Mouse (Mus musculus): ENCODE data around the gene Hhex. TPM values are rescaled to one million over a fixed set of nuclear protein-coding genes. Genes with fewer than 3 reads are reported as not detected.

The Hhex gene
- polyA plus RNA-seq, 1 experiment from 2014 or later: 38.0 TPM

- Histone ChIP-seq H3K4me2 (peak overlapping the region; percentile 84), H3K27ac (peak overlapping the region; percentile 92), H3K4me1 (peaks cover 19% of the 10 kb centered on the region), H3K27me3 (peaks cover 90% of the 10 kb centered on the region), H3K9me3 (no peaks in the 10 kb centered on the region), H3K36me3 (no peaks in the 10 kb centered on the region), H3K4me3 (peak overlapping the region; percentile 62), H3K9ac (peak overlapping the region; percentile 61)
- peak; percentile 71 for ATAC-seq (ENCODE audit: borderline replicate concordance, extremely low read depth, low FRiP score, low TSS enrichment)
- WGBS: under 1% methylated on average over 77 of the region's 77 CpGs
Observed at GRCm38 (mm10) chr19:37435041-37435852, 637 bp downstream of the Hhex start.

DNA sequence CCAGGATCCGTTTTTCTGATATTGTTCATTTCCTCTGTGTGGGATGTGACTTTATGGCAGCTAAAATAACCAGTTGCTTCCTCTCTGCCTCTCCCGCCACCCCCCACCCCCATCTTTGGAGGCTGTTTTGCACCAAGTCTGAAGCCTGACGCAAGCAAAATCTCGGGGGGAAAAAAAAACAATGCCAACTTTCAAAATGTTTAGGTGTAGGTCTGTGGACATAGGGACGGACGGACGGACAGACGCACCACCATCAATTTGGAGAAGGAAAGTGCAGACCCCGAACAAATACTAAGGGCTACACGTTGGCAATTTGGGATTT lies 1.2 kb downstream of the Hhex start:
- no peaks in the 10 kb centered on the region for H3K9me3 ChIP-seq
- no peak for ATAC-seq (ENCODE audit: borderline replicate concordance, extremely low read depth, low FRiP score, low TSS enrichment)
- peaks cover 19% of the 10 kb centered on the region for H3K4me1 ChIP-seq
- H3K27ac ChIP-seq: peak overlapping the region; percentile 66; the same call in 1 of the 2 replicates
- peak overlapping the region; percentile 62 for H3K4me3 ChIP-seq
- peak overlapping the region; percentile 84 for H3K4me2 ChIP-seq
- peaks cover 88% of the 10 kb centered on the region for H3K27me3 ChIP-seq
- H3K9ac ChIP-seq: no peak overlapping the region
- WGBS: 5% methylated on average over 10 of the region's 10 CpGs
- H3K36me3 ChIP-seq: no peaks in the 10 kb centered on the region

DNA sequence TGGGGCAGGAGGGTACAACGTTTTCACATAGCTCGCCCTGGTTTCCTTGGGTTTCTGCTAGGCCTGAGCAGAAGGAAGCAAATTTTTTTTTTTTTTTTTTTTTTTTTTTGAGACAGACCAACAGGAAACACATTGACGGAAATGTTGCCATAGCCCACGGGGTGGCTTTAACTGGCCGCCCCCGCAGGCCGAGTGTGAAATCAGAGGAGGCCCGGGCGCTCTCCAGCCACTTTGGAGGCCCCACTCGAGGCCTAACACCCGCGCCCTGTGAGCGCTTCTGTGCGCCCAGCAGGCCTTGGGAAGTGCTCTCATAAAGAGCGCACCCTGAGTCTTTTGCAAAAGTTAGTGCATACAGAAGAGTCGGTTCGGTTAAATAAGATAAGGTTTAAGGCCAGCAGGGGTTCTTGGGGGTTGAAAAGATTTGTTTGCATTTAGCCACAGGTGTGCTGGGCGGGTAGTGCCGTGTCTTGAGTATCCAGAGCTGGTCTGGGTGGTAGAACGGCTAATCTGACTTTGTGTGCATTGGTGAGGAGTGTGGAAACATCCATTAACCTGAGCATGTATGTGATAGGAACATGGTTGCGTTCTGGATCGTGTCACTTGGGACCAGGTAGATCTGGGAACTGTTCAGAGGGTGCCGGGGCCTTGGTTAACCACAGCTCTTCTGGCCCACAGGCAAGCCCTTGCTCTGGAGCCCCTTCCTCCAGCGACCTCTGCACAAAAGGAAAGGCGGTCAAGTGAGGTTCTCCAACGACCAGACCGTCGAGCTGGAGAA lies 2.1 kb downstream of the Hhex start:
- H3K36me3 ChIP-seq: no peaks in the 10 kb centered on the region
- no peak overlapping the region for H3K9ac ChIP-seq
- no peaks in the 10 kb centered on the region for H3K9me3 ChIP-seq
- no peak for ATAC-seq (ENCODE audit: borderline replicate concordance, extremely low read depth, low FRiP score, low TSS enrichment)
- peak overlapping the region; percentile 66; the same call in 1 of the 2 replicates for H3K27ac ChIP-seq
- H3K27me3 ChIP-seq: peaks cover 79% of the 10 kb centered on the region
- peak overlapping the region; percentile 62 for H3K4me3 ChIP-seq
- peak overlapping the region; percentile 84 for H3K4me2 ChIP-seq
- WGBS: 11% methylated on average over 28 of the region's 28 CpGs
- H3K4me1 ChIP-seq: peaks cover 19% of the 10 kb centered on the region

- Histone ChIP-seq H3K4me2 (peak overlapping the region; percentile 84), H3K9ac (no peak overlapping the region), H3K9me3 (no peaks in the 10 kb centered on the region), H3K4me3 (peak overlapping the region; percentile 62), H3K27ac (no peak overlapping the region), H3K36me3 (no peaks in the 10 kb centered on the region), H3K27me3 (peaks cover 73% of the 10 kb centered on the region), H3K4me1 (peaks cover 19% of the 10 kb centered on the region)
- 12% methylated on average over 14 of the region's 14 CpGs for WGBS
- ATAC-seq (ENCODE audit: borderline replicate concordance, extremely low read depth, low FRiP score, low TSS enrichment): no peak
Observed at GRCm38 (mm10) chr19:37437289-37437606, 2.6 kb downstream of the Hhex start.

DNA sequence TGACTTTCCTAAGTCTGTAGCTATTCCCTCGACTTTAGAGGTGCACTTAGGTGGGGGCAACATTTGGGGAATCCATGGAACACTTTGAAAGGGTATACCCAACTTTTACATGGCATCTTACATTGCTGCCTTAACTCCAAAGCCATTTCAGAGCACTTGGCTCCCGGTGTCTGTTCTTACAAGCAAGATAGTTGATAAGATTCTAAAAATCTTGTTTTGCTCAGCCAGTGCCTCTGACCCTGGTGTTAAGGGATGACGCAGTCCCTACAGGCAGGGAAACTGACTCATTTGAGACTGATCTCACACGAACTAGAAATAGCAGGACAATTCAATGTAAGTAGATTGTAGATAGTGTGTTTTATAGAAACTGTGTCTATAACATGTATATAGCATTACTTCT lies 5.6 kb downstream of the Hhex start:
- 0 out of 2 replicates have a peak, but pooled peaks cover 3% of the 10 kb centered on the region for H3K4me1 ChIP-seq
- peaks cover 44% of the 10 kb centered on the region for H3K27me3 ChIP-seq
- no peak for ATAC-seq (ENCODE audit: borderline replicate concordance, extremely low read depth, low FRiP score, low TSS enrichment)
- H3K27ac ChIP-seq: no peak overlapping the region
- no peaks in the 10 kb centered on the region for H3K9me3 ChIP-seq
- 73% methylated on average over 4 of the region's 4 CpGs for WGBS
- no peak overlapping the region for H3K9ac ChIP-seq
- H3K4me3 ChIP-seq: no peak overlapping the region
- H3K36me3 ChIP-seq: no peaks in the 10 kb centered on the region
- no peak overlapping the region for H3K4me2 ChIP-seq

DNA sequence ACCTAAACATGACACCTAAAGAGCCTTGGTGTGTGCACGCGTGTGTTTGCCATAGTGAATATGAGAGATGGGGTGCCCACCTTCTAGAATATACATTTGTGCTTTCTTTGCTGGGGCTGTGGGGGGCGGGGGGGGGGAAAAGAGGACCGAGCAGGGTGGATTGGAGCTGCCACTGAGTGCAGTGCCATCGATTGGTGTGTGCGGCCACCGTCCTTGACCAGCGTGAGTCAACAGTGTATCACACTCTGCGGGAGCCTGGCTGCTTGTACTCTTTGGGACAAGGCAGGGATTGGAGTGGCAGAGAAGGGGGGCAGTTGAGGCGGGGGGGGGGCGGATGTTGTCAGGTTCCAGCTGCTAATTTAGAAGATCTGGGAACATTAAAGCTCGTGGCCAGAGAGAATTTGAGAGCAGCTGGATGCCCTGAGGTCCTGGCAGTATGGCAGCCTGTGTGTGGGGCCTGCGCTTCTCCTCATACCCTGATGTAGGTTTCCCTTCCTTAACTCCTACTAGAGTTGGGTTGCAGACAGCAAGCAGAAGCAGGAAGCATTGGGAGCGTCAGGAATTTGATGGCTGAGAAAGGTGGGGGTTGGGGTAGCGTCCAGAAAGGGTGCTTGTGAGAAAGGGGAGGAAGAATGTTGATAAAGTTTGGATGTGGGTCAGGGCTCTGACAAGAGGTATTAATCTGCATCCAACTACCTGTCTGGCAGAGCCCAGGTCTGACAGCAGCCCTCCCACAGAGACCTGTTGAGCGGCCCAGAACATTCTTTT lies 6.3 kb downstream of the Hhex start:
- WGBS: 58% methylated on average over 16 of the region's 16 CpGs
- Histone ChIP-seq H3K36me3 (no peaks in the 10 kb centered on the region), H3K4me1 (no peaks in the 10 kb centered on the region), H3K4me3 (no peak overlapping the region), H3K4me2 (no peak overlapping the region), H3K27ac (no peak overlapping the region), H3K27me3 (peaks cover 37% of the 10 kb centered on the region), H3K9ac (no peak overlapping the region), H3K9me3 (no peaks in the 10 kb centered on the region)
- ATAC-seq (ENCODE audit: borderline replicate concordance, extremely low read depth, low FRiP score, low TSS enrichment): no peak

DNA sequence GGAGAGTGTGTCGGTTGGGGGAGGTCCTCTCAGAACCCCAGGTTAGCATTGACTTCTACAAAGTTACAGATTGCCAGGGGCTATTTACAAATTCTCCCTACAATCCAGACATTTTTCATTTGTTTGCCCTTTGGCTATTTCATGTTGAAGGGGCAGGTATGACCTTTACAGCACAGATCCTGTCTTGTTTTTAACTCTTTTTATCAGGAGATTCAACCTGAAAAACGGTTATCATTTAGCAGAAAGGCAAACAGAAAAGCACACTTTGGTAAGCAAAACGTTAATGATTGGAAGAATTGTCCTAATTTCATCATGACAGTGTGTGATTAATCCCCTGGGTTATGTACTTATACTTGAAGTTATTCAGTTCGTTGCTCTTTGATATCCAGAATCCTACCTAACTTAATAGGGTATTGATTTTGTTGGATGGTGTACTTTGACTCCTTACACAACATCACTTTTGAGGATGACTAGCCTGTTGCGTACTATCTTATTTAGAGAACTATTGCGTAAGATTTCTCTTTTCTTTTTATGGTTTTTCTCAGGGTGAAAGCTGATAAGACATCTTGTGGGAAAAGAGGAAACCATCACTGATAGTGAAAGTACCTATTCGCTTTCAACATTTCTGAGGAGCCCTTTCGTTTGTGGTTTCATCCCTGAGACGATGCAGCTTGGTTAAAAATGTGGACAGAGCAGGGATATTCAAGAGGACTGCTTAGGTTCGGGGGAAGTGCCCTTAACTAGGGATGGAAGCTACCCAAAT lies 8.1 kb downstream of the Hhex start:
- Histone ChIP-seq H3K4me1 (no peaks in the 10 kb centered on the region), H3K27ac (no peak overlapping the region), H3K4me3 (no peak overlapping the region), H3K9ac (no peak overlapping the region), H3K36me3 (no peaks in the 10 kb centered on the region), H3K27me3 (peaks cover 19% of the 10 kb centered on the region), H3K9me3 (no peaks in the 10 kb centered on the region), H3K4me2 (no peak overlapping the region)
- 54% methylated on average over 10 of the region's 10 CpGs for WGBS
- no peak for ATAC-seq (ENCODE audit: borderline replicate concordance, extremely low read depth, low FRiP score, low TSS enrichment)

- peaks cover 12% of the 10 kb centered on the region for H3K27me3 ChIP-seq
- 42% methylated on average over 4 of the region's 4 CpGs for WGBS
- ATAC-seq (ENCODE audit: borderline replicate concordance, extremely low read depth, low FRiP score, low TSS enrichment): no peak
- no peaks in the 10 kb centered on the region for H3K36me3 ChIP-seq
- no peaks in the 10 kb centered on the region for H3K9me3 ChIP-seq
- no peak overlapping the region for H3K27ac ChIP-seq
- no peak overlapping the region for H3K4me3 ChIP-seq
- H3K4me2 ChIP-seq: no peak overlapping the region
- H3K4me1 ChIP-seq: no peaks in the 10 kb centered on the region
- no peak overlapping the region for H3K9ac ChIP-seq
Observed at GRCm38 (mm10) chr19:37443631-37444140, 9.1 kb downstream of the Hhex start.

DNA sequence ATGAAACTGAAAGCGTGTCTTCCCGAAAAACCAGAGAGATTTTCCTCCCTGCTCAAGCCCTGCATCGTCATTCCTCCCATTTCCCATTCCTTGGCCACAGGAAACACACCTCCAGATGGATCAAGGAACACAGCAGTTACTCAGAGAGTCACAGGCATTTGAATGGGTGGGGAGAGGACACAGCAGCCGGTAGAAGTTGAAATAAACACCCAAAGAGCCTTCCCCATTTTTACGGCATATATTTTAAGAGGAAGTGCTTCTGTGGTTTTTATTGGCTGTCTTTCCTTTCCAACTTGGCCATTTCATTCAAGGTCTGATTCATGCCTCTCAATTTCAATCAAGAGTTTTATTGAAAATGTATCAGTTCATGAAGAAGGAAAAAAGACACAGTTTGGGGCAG lies 13.6 kb downstream of the Hhex start:
- Histone ChIP-seq H3K9ac (no peak overlapping the region), H3K4me2 (no peak overlapping the region), H3K27me3 (no peaks in the 10 kb centered on the region), H3K27ac (no peak overlapping the region), H3K9me3 (no peaks in the 10 kb centered on the region), H3K4me1 (no peaks in the 10 kb centered on the region), H3K4me3 (no peak overlapping the region), H3K36me3 (no peaks in the 10 kb centered on the region)
- WGBS: 58% methylated on average over 5 of the region's 5 CpGs
- no peak for ATAC-seq (ENCODE audit: borderline replicate concordance, extremely low read depth, low FRiP score, low TSS enrichment)

GRCm38 (mm10) chr19:37449246-37449645 lies 14.6 kb downstream of the Hhex start:
- Histone ChIP-seq H3K4me2 (no peak overlapping the region), H3K36me3 (no peaks in the 10 kb centered on the region), H3K27ac (no peak overlapping the region), H3K27me3 (no peaks in the 10 kb centered on the region), H3K4me3 (no peak overlapping the region), H3K9ac (no peak overlapping the region), H3K9me3 (no peaks in the 10 kb centered on the region), H3K4me1 (no peaks in the 10 kb centered on the region)
- WGBS: 77% methylated on average over 3 of the region's 3 CpGs
- no peak for ATAC-seq (ENCODE audit: borderline replicate concordance, extremely low read depth, low FRiP score, low TSS enrichment)

- no peak for ATAC-seq (ENCODE audit: borderline replicate concordance, extremely low read depth, low FRiP score, low TSS enrichment)
- 73% methylated on average over 2 of the region's 2 CpGs for WGBS
- Histone ChIP-seq H3K4me2 (no peak overlapping the region), H3K4me3 (no peak overlapping the region), H3K36me3 (no peaks in the 10 kb centered on the region), H3K27me3 (no peaks in the 10 kb centered on the region), H3K4me1 (no peaks in the 10 kb centered on the region), H3K9me3 (no peaks in the 10 kb centered on the region), H3K27ac (no peak overlapping the region), H3K9ac (no peak overlapping the region)
Observed at GRCm38 (mm10) chr19:37455528-37455927, 20.9 kb downstream of the Hhex start.
